ENCODE assay signal across 8 mouse cellular contexts in genomic region chr5:115731001-115731731, GRCm38 (mm10). TPM values are rescaled to one million over a fixed set of nuclear protein-coding genes. Genes with fewer than 3 reads are reported as not detected.
DNase-seq lines count a peak whose midpoint lies in the region; TF ChIP-seq lines count a peak whose summit lies in the region.

Gene Bicdl1, minus strand, starts transcription at chr5:115731621.

- DNase-seq in adrenal gland, adult 18-20 months (ENCODE audit: low spot score in 2 of 2): peak; percentile 81 to 85
- peak; percentile 90 for DNase-seq in gastrocnemius, postnatal 14 days
- peak; percentile 74 for DNase-seq in induced T-regulatory cell, adult 2 months (ENCODE audit: low read depth)
- DNase-seq in left cerebral cortex, postnatal 25 days (ENCODE audit: low spot score in 2 of 2): peak; percentile 47 to 55
- peak; percentile 86 for DNase-seq in mesoderm, embryonic 11.5 days (ENCODE audit: low read depth, low spot score)
- DNase-seq in right cerebral cortex, postnatal 4 days: peak; percentile 71
- DNase-seq in yolk sac, embryonic 10.5 days (ENCODE audit: low spot score): peak; percentile 87

- H3K4me1 ChIP-seq in cortical plate, adult 2 months (ENCODE audit: control insufficient read depth, insufficient read depth, low read length): no peaks in the 10 kb centered on the region; the same call in 1 of the 2 replicates

- TF ChIP-seq CTCF in cortical plate, adult 2 months (IDR thresholded peaks at IDR 0.05; ENCODE audit: extremely low read depth, insufficient read depth, low read length): no peak

- peak within 1 kb of the TSS; percentile 86 for H3K4me3 ChIP-seq in cortical plate, adult 2 months (ENCODE audit: insufficient read depth, low read length)

- intact Hi-C loops in gastrocnemius, postnatal 14 days (cut with DNase I; ENCODE audit: low total_unique reads): loop anchor here (10.0 kb wide), 1 partner anchor 76 kb away; no protein-coding TSS in a partner anchor
- intact Hi-C loops in left cerebral cortex, postnatal 25 days (cut with DNase I): no loop called here

- H3K27ac ChIP-seq in cortical plate, adult 2 months (ENCODE audit: insufficient read depth, low read length): peak within 1 kb of the TSS; percentile 93

- TF ChIP-seq POLR2A in cortical plate, adult 2 months (IDR thresholded peaks at IDR 0.05; ENCODE audit: extremely low read depth, insufficient read depth, low read length): peak; percentile 46; the same call in 1 of the 2 replicates

RNA-seq across cellular contexts. Expression of gene Bicdl1, which starts in this region (rescaled TPM):
- 1 to 10 TPM; 6.9 to 9.1 TPM for total RNA-seq in adrenal gland, adult 18-20 months (2021)
- 175 and 189 TPM in 2 replicates for polyA plus RNA-seq in cortical plate, adult 2 months (2012; rRNA removed)
- 1 to 10 TPM; 2.6 to 3.9 TPM for total RNA-seq in gastrocnemius, postnatal 14 days (2021)
- 100 to 1,000 TPM; 157 to 159 TPM for total RNA-seq in left cerebral cortex, postnatal 25 days (2021)

Comparison
In these comparisons a context has a peak if more than half of its experiments do, and no peak if none do; other contexts are left out.
1. Peak in every context shown above with its lines: DNase-seq, H3K4me3 ChIP-seq and H3K27ac ChIP-seq.
2. RNA of gene Bicdl1 (total RNA-seq): 157 to 159 TPM in left cerebral cortex, postnatal 25 days; 6.9 to 9.1 TPM in adrenal gland, adult 18-20 months and 2.6 to 3.9 TPM in gastrocnemius, postnatal 14 days; every median in the first group is over 10 times any median in the second.